Mouse (Mus musculus) G1E-ER4 (cell line): ENCODE data around the gene Gapvd1. TPM values are rescaled to one million over a fixed set of nuclear protein-coding genes. Genes with fewer than 3 reads are reported as not detected.

Experiments
- GATA1 ChIP-seq: IDR thresholded peaks from one replicate; pipeline ENCODE4 v1.8.0; 2012; ENCODE audit warnings: low read length, inconsistent platforms
- polyA plus RNA-seq: library from polyadenylated mRNA; stranded (reverse); fragments of >175 nt; gene quantifications from 2 replicates; pipeline ENCODE4 v1.2.3, GENCODE M21; 2012

The Gapvd1 gene
- polyA plus RNA-seq, 1 experiment: 21.8 TPM

GRCm38 (mm10) chr2:34773673-34774072 lies 18.6 kb upstream of the Gapvd1 start:
- no peak for TF ChIP-seq GATA1

GRCm38 (mm10) chr2:34772252-34773235 lies 17.5 kb upstream of the Gapvd1 start:
- no peak for TF ChIP-seq GATA1

GRCm38 (mm10) chr2:34771368-34772226 lies 16.6 kb upstream of the Gapvd1 start, which contains the start of gene Hspa5:
Hspa5 (plus strand) TSS chr2:34771970.
- no peak for TF ChIP-seq GATA1

GRCm38 (mm10) chr2:34770951-34771350 lies 15.9 kb upstream of the Gapvd1 start:
- TF ChIP-seq GATA1: no peak

- no peak for TF ChIP-seq GATA1
These were observed 15.0 kb upstream of the Gapvd1 start for GRCm38 (mm10) chr2:34770049-34770448.

GRCm38 (mm10) chr2:34764801-34765200 lies 9.8 kb upstream of the Gapvd1 start:
- no peak for TF ChIP-seq GATA1

- TF ChIP-seq GATA1: no peak
These were observed 7.8 kb upstream of the Gapvd1 start for GRCm38 (mm10) chr2:34762872-34763271.

GRCm38 (mm10) chr2:34762174-34762573 lies 7.1 kb upstream of the Gapvd1 start:
- TF ChIP-seq GATA1: no peak

- TF ChIP-seq GATA1: no peak
These were observed 2.3 kb upstream of the Gapvd1 start for GRCm38 (mm10) chr2:34757341-34757740.

- TF ChIP-seq GATA1: no peak
These were observed 1.1 kb downstream of the Gapvd1 start for GRCm38 (mm10) chr2:34753811-34754550.

- no peak for TF ChIP-seq GATA1
These were observed 4.8 kb downstream of the Gapvd1 start for GRCm38 (mm10) chr2:34750245-34750644.

GRCm38 (mm10) chr2:34748479-34748878 lies 6.6 kb downstream of the Gapvd1 start:
- no peak for TF ChIP-seq GATA1

- TF ChIP-seq GATA1: no peak
These were observed 9.4 kb downstream of the Gapvd1 start for GRCm38 (mm10) chr2:34745673-34746072.

- TF ChIP-seq GATA1: no peak
These were observed 10.6 kb downstream of the Gapvd1 start for GRCm38 (mm10) chr2:34744476-34744875.

GRCm38 (mm10) chr2:34742675-34743074 lies 12.4 kb downstream of the Gapvd1 start:
- TF ChIP-seq GATA1: no peak
